Mouse (Mus musculus) ES-E14 (cell line): ENCODE measurements at regions not wholly inside any gene's neighbourhood (a gene's known extent, or its start where the extent isn't known, plus 50 kb on each side); places are given as distances from the start of the nearest gene placed in this dataset.

Experiments used
- HCFC1 ChIP-seq: IDR thresholded peaks from 2 replicates; pipeline ENCODE4 v1.6.1; 2012; ENCODE audit warnings: low read length, inconsistent platforms, borderline replicate concordance; ENCODE audit not compliant: insufficient read depth
- ZC3H11A ChIP-seq: IDR thresholded peaks from 2 replicates; pipeline ENCODE4 v1.6.1; 2012; ENCODE audit warnings: low read depth, mild to moderate bottlenecking, inconsistent platforms, low read length, borderline replicate concordance
- ZNF384 ChIP-seq: IDR thresholded peaks from 2 replicates; pipeline ENCODE4 v1.6.1; 2012; ENCODE audit warnings: low read depth, low read length, inconsistent platforms

- TF ChIP-seq ZNF384 (no peak), ZC3H11A (no peak), HCFC1 (no peak)
These were observed 75.6 kb upstream of the Akap6 start for GRCm38 (mm10) chr12:52623416-52624108.
